Mouse (Mus musculus) embryonic fibroblast, embryonic 13.5 days (primary cell): ENCODE data around the gene Jak1.

Source experiments
- CTCF ChIP-seq: IDR thresholded peaks from 2 replicates; pipeline ENCODE4 v1.5.1; 2011; ENCODE audit warnings: mild to moderate bottlenecking, control low read depth, low read length, moderate library complexity, borderline replicate concordance; ENCODE audit not compliant: insufficient read depth
- POLR2A ChIP-seq: IDR thresholded peaks from 2 replicates; pipeline ENCODE4 v1.6.1; 2011; ENCODE audit warnings: low read depth, mild to moderate bottlenecking, control low read depth, low read length, moderate library complexity

DNA sequence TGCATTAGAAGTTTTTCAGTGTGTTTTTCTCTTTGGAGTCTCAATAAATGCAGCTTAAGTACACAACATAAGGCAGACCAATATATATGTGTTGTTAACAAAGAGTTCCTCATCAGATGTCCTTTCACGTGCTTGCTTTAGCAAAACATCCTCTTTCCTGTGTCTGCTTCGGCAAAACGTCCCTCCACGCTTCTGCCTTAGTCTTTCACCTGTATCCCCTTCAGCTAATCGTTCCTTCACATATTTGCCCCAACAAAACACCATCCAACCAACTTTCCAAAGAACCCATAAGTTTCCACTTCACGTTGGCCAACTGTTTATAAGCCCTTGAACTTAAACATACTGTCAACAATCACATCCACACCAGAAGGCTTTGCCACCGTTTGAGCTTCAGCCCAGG lies 31.8 kb upstream of the Jak1 start:
- TF ChIP-seq CTCF (no peak), POLR2A (no peak)
